ENCODE assay signal across 9 mouse cellular contexts in the genomic region with DNA sequence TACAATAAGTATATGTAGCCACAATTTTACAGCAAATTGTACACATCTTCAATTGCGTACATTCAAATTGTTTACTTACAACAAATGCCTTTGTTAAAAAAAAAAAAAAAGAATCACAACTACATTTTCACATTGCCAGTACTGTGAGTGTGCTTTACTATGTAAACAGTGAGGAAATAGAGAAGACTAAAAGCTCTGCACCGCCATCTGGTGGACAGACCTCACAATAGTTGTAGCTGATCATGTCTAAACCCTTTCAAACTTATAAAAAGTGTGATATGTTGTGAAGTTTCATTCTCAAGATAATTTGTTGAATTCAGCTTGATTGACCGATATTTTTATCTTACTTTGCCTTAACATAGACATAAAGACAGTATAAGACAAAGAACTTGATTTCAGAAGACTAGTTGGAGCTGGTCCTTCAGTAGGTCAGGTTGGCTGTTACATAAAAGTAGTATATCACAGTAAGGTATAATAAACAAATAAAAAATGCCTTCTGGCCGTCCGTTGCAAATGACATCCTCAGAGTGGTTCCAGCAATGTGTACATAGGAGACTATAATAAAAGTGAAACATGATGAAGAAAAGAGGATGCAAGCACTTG. TPM values are rescaled to one million over a fixed set of nuclear protein-coding genes. Genes with fewer than 3 reads are reported as not detected.
DNase-seq lines count a peak whose midpoint lies in the region; ATAC-seq and TF ChIP-seq lines count a peak whose summit lies in the region.
"Had no signal": no experiment of that assay in that cellular context is flagged by ENCODE, and none has a peak within 500 bp of the region (broad histone marks: within the 10 kb centered on the region; RNA-seq: fewer than 3 reads in every experiment).

No protein-coding gene starts in this region.

- peak; percentile 48 for TF ChIP-seq CTCF in heart, postnatal 0 days (IDR thresholded peaks at IDR 0.05; ENCODE audit: low read depth)

- TF ChIP-seq EP300 in heart, postnatal 0 days (IDR thresholded peaks at IDR 0.05; ENCODE audit: low read depth): no peak

- H3K9ac ChIP-seq in heart, postnatal 0 days (replicated peaks; ENCODE audit: low read depth, low read length): no peak overlapping the region
- no peak overlapping the region for H3K9ac ChIP-seq in heart, embryonic 12.5 days
- no peak overlapping the region for H3K9ac ChIP-seq in hindbrain, embryonic 16.5 days (ENCODE audit: low read depth, low read length)
- H3K9ac ChIP-seq: lung, embryonic 15.5 days had no signal

- H3K9me3 ChIP-seq in heart, postnatal 0 days (replicated peaks; ENCODE audit: control insufficient read depth, low read length): no peaks in the 10 kb centered on the region
- no peaks in the 10 kb centered on the region for H3K9me3 ChIP-seq in heart, embryonic 12.5 days (replicated peaks)
- H3K9me3 ChIP-seq in hindbrain, embryonic 16.5 days (ENCODE audit: control insufficient read depth, low read length): no peaks in the 10 kb centered on the region
- no peaks in the 10 kb centered on the region for H3K9me3 ChIP-seq in midbrain, embryonic 10.5 days (replicated peaks)
- H3K9me3 ChIP-seq: lung, embryonic 15.5 days had no signal

- DNase-seq in heart, postnatal 0 days (ENCODE audit: low spot score): peak; percentile 18
- peak; percentile 68 for DNase-seq in R1 (ENCODE audit: low read depth, low spot score)
- peak; percentile 73 for DNase-seq in embryo, embryonic 11 days
- peak; percentile 20 to 86 for DNase-seq in layer of hippocampus, postnatal 25 days (ENCODE audit: extremely low spot score in 1 of 2, low spot score in 1 of 2)
- DNase-seq in midbrain, embryonic 10.5 days (ENCODE audit: low spot score): peak; percentile 44
- DNase-seq in thymus, postnatal 0 days (ENCODE audit: low spot score): peak; percentile 26

- 12% methylated on average over 5 of the region's 5 CpGs for WGBS in heart, postnatal 0 days
- WGBS in heart, embryonic 12.5 days: 10% methylated on average over 5 of the region's 5 CpGs
- 32% methylated on average over 5 of the region's 5 CpGs for WGBS in hindbrain, embryonic 16.5 days
- 32% methylated on average over 5 of the region's 5 CpGs for WGBS in midbrain, embryonic 10.5 days

- H3K27me3 ChIP-seq in heart, postnatal 0 days (ENCODE audit: control insufficient read depth, insufficient read depth, low read length): no peaks in the 10 kb centered on the region
- no peaks in the 10 kb centered on the region for H3K27me3 ChIP-seq in heart, embryonic 12.5 days (replicated peaks)
- no peaks in the 10 kb centered on the region for H3K27me3 ChIP-seq in hindbrain, embryonic 16.5 days (replicated peaks; ENCODE audit: control insufficient read depth, insufficient read depth, low read length)
- H3K27me3 ChIP-seq in midbrain, embryonic 10.5 days (ENCODE audit: low read depth, poor library complexity, severe bottlenecking): no peaks in the 10 kb centered on the region
- H3K27me3 ChIP-seq: lung, embryonic 15.5 days had no signal

- H3K27ac ChIP-seq in heart, postnatal 0 days (ENCODE audit: low read depth): no peak overlapping the region
- no peak overlapping the region for H3K27ac ChIP-seq in heart, embryonic 12.5 days (ENCODE audit: poor library complexity, severe bottlenecking)
- no peak overlapping the region for H3K27ac ChIP-seq in hindbrain, embryonic 16.5 days (ENCODE audit: low read depth, low read length)
- no peak overlapping the region for H3K27ac ChIP-seq in midbrain, embryonic 10.5 days (replicated peaks)
- H3K27ac ChIP-seq: lung, embryonic 15.5 days had no signal

- no peak overlapping the region for H3K4me3 ChIP-seq in heart, postnatal 0 days (ENCODE audit: low read depth, low read length)
- no peak overlapping the region for H3K4me3 ChIP-seq in heart, embryonic 12.5 days
- H3K4me3 ChIP-seq in hindbrain, embryonic 16.5 days (ENCODE audit: low read length): no peak overlapping the region
- no peak overlapping the region for H3K4me3 ChIP-seq in midbrain, embryonic 10.5 days
- H3K4me3 ChIP-seq: lung, embryonic 15.5 days had no signal

- no peak for ATAC-seq in heart, postnatal 0 days (ENCODE audit: insufficient read depth, low read depth)
- ATAC-seq in heart, embryonic 12.5 days (ENCODE audit: insufficient number of reproducible peaks, low FRiP score): no peak
- ATAC-seq in hindbrain, embryonic 16.5 days: peak; percentile 88

- no peaks in the 10 kb centered on the region for H3K4me1 ChIP-seq in heart, postnatal 0 days (ENCODE audit: control insufficient read depth, insufficient read depth)
- H3K4me1 ChIP-seq in heart, embryonic 12.5 days (replicated peaks): no peaks in the 10 kb centered on the region
- no peaks in the 10 kb centered on the region for H3K4me1 ChIP-seq in hindbrain, embryonic 16.5 days (ENCODE audit: control insufficient read depth, insufficient read depth, low read depth, low read length)
- no peaks in the 10 kb centered on the region for H3K4me1 ChIP-seq in midbrain, embryonic 10.5 days
- H3K4me1 ChIP-seq: lung, embryonic 15.5 days had no signal

- no peaks in the 10 kb centered on the region for H3K36me3 ChIP-seq in heart, postnatal 0 days (replicated peaks; ENCODE audit: control insufficient read depth, insufficient read depth, low read length)
- H3K36me3 ChIP-seq in heart, embryonic 12.5 days: no peaks in the 10 kb centered on the region
- H3K36me3 ChIP-seq in hindbrain, embryonic 16.5 days (ENCODE audit: control insufficient read depth, insufficient read depth, low read length): no peaks in the 10 kb centered on the region
- no peaks in the 10 kb centered on the region for H3K36me3 ChIP-seq in midbrain, embryonic 10.5 days
- H3K36me3 ChIP-seq: lung, embryonic 15.5 days had no signal

- H3K4me2 ChIP-seq in heart, postnatal 0 days (ENCODE audit: low read depth, low read length): no peak overlapping the region
- no peak overlapping the region for H3K4me2 ChIP-seq in heart, embryonic 12.5 days
- no peak overlapping the region for H3K4me2 ChIP-seq in hindbrain, embryonic 16.5 days (ENCODE audit: low read length)
- H3K4me2 ChIP-seq: lung, embryonic 15.5 days had no signal

RNA-seq across cellular contexts. Expression of a gene that starts 21.9 kb away (rescaled TPM):
- total RNA-seq in heart, postnatal 0 days (2014; rRNA removed; ENCODE audit: low replicate concordance): not detected in 2 replicates
- not detected in 2 replicates for polyA plus RNA-seq in heart, postnatal 0 days (2015; fragmentation: Nextera tagmentation; extraction: Ambion mirVana)
- not detected in 2 replicates for polyA plus RNA-seq in heart, embryonic 12.5 days (2016; fragmentation: Nextera tagmentation; extraction: Ambion mirVana)
- not detected in 2 replicates for polyA plus RNA-seq in hindbrain, embryonic 16.5 days (2015; fragmentation: Nextera tagmentation; extraction: Ambion mirVana)
- total RNA-seq in layer of hippocampus, postnatal 25 days (2021): not detected
- not detected in 2 replicates for polyA plus RNA-seq in midbrain, embryonic 10.5 days (2016; fragmentation: Nextera tagmentation; extraction: Ambion mirVana)
- not detected in 2 replicates for polyA plus RNA-seq in thymus, postnatal 0 days (2015; fragmentation: Nextera tagmentation; extraction: Ambion mirVana)
- polyA plus RNA-seq: lung, embryonic 15.5 days had no signal

RNA-seq across cellular contexts. Expression of a gene that starts 22.2 kb away (rescaled TPM):
- total RNA-seq in heart, postnatal 0 days (2014; rRNA removed; ENCODE audit: low replicate concordance): not detected in 2 replicates
- polyA plus RNA-seq in heart, postnatal 0 days (2015; fragmentation: Nextera tagmentation; extraction: Ambion mirVana): not detected in 2 replicates
- not detected in 2 replicates for polyA plus RNA-seq in heart, embryonic 12.5 days (2016; fragmentation: Nextera tagmentation; extraction: Ambion mirVana)
- not detected in 2 replicates for polyA plus RNA-seq in hindbrain, embryonic 16.5 days (2015; fragmentation: Nextera tagmentation; extraction: Ambion mirVana)
- not detected for total RNA-seq in layer of hippocampus, postnatal 25 days (2021)
- not detected in 2 replicates for polyA plus RNA-seq in midbrain, embryonic 10.5 days (2016; fragmentation: Nextera tagmentation; extraction: Ambion mirVana)
- polyA plus RNA-seq in thymus, postnatal 0 days (2015; fragmentation: Nextera tagmentation; extraction: Ambion mirVana): not detected in 2 replicates
- polyA plus RNA-seq: lung, embryonic 15.5 days had no signal

RNA-seq across cellular contexts. Expression of a gene that starts 36.9 kb away (rescaled TPM):
- total RNA-seq in heart, postnatal 0 days (2014; rRNA removed; ENCODE audit: low replicate concordance): not detected in 2 replicates
- polyA plus RNA-seq in heart, postnatal 0 days (2015; fragmentation: Nextera tagmentation; extraction: Ambion mirVana): not detected in 2 replicates
- not detected in 2 replicates for polyA plus RNA-seq in heart, embryonic 12.5 days (2016; fragmentation: Nextera tagmentation; extraction: Ambion mirVana)
- not detected in 2 replicates for polyA plus RNA-seq in hindbrain, embryonic 16.5 days (2015; fragmentation: Nextera tagmentation; extraction: Ambion mirVana)
- total RNA-seq in layer of hippocampus, postnatal 25 days (2021): not detected
- not detected in 2 replicates for polyA plus RNA-seq in midbrain, embryonic 10.5 days (2016; fragmentation: Nextera tagmentation; extraction: Ambion mirVana)
- not detected in 2 replicates for polyA plus RNA-seq in thymus, postnatal 0 days (2015; fragmentation: Nextera tagmentation; extraction: Ambion mirVana)
- polyA plus RNA-seq: lung, embryonic 15.5 days had no signal

Comparison
In these comparisons a context has a peak if more than half of its experiments do, and no peak if none do; other contexts are left out.
1. DNase-seq: peak in every context shown above with its lines; median percentile 73 in embryo, embryonic 11 days; 68 in R1; 53 in layer of hippocampus, postnatal 25 days; 44 in midbrain, embryonic 10.5 days; 26 in thymus, postnatal 0 days; 18 in heart, postnatal 0 days.